Mouse (Mus musculus): ENCODE results near the gene Gm7714.
"Not testable (repeated sequence)": the region's sequence is repeated elsewhere in the genome, so short reads cannot be mapped to it uniquely, and the experiment has no call there.

Gene Gm7714

DNA sequence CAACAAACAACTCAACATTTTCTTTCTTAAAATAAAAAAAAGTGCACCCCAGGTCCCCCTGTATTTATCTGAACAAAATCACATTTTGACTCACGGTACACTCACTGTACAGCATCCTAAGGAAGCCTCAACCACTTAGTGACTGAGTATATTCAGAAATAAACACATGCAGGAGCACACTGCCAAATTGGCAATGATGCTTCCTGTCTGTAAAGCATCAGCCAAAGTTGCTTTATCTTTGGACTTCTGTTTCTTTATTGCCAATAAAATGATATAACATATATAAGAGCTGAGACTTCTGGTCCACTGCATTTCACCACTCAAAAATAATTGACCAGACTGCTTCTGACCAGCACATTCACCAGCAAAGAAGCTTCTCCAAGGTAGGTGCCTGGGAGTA, at the start of gene Gm7714:
Gene Gm7714, plus strand, starts transcription at position 301 of the 400 bp plus-strand sequence.
- DNase-seq (ENCODE audit: low read depth) = no peak

DNA sequence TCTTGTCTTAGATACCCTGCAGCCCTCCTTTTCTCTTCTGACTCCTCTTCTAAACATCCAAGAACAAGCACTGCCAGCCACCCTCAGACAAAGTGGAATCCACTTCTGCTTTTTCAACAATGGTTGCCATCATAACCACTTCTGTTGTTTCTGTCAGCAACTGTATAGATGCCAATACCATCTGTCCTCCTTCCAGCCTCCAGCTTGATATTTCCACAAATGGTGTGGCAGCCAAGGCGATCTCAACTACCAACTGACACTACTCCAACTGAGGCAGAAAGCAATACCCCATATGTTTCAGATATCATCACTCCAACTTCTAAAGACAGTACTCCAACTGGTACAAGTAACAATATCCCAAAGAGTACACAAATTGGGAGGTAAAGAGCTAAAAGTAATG, 12.2 kb upstream of the Gm7714 start:
- DNase-seq (ENCODE audit: low read depth) = no peak

DNA sequence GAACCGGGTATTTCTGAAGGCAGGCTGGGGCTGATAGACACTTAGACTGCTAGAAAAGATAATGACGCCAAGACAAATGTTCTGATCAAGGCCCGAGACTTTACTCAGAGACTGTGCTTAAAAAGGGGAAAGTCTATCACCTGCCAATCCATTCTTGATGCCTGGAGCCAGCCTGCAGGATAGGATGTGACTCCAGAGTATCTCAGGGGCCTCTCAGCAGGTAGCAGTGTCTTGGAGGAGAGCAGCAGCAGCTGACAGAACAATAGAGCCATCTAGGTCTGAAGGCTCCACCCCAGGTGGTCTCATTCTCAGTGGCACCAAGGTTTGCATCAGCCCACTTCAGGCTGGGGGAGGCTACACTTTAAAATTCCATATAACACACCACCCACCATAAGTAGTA, 42.6 kb downstream of the Gm7714 start:
- not testable (repeated sequence) for DNase-seq (ENCODE audit: low read depth)

DNA sequence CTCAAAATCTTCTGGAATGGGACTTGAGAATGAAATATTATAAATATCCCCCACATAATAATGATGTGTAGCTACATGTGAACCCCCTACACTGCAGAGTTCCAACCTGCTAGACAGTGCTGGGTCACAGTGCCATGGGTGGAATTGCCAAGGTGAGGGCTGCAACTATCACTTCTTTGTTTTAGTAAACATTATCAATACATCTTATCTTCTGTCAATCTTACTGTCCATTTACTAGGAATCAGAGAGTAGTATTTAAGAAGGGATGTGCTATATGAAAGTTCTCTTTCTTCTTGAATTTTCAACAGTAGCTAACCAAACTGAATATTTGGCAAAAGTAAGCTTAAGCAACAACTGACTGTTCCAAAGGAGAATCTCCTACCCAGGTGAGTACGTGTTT, 48.3 kb downstream of the Gm7714 start, which contains the start of gene Prol1:
Gene Prol1, plus strand, starts transcription at position 301 of the 400 bp plus-strand sequence.
- no peak for DNase-seq (ENCODE audit: low read depth)

Data from c-Kit-positive CD71-negative TER-119-negative erythroid progenitor cells, embryonic 14.5 days (primary cell).